Mouse (Mus musculus): ENCODE measurements at regions not wholly inside any gene's neighbourhood (a gene's known extent, or its start where the extent isn't known, plus 50 kb on each side); places are given as distances from the start of the nearest gene placed in this dataset.
"Not testable (repeated sequence)": the region's sequence is repeated elsewhere in the genome, so short reads cannot be mapped to it uniquely, and the experiment has no call there.

DNA sequence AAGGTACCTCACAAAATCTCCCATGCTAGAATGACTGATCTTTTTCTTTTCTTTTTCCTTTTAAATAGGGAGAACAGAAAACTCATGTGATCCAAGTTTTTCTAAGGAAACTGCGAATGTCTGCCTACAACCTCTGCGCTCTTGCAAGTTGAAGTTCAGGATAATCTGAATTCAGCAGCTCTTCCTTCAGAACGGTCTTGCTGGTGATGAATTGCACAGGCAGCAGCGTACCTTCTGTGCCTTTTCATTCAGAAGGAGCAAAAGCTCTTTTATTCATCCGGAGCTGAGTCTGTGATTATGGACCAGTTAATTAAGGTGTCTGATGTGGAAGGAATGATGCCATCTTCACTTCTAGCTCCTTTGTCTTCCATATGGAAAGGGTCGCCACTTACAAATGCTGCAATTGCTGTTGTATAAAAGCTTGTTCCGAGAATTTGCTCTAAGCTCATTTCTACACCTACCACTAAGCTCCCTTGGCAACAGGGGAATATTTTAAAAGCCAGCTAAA, 353.9 kb downstream of the Zpld1 start:
- H3K27ac ChIP-seq (ENCODE audit: control insufficient read depth, insufficient read depth, low read depth, low read length): no peak overlapping the region
- no peaks in the 10 kb centered on the region for H3K4me1 ChIP-seq (ENCODE audit: control insufficient read depth, insufficient read depth, low read length)
- H3K36me3 ChIP-seq (ENCODE audit: control insufficient read depth, insufficient read depth, low read length): no peaks in the 10 kb centered on the region
- no peaks in the 10 kb centered on the region for H3K27me3 ChIP-seq (ENCODE audit: control insufficient read depth, insufficient read depth, low read length)
- H3K4me3 ChIP-seq (ENCODE audit: control insufficient read depth, low read depth, low read length): no peak overlapping the region
- TF ChIP-seq POLR2A (IDR thresholded peaks at IDR 0.05; ENCODE audit: control insufficient read depth, low read depth, low read length) (no peak), CTCF (IDR thresholded peaks at IDR 0.05; ENCODE audit: control insufficient read depth, insufficient read depth, insufficient replicate concordance, low read depth, low read length) (no peak)

- Histone ChIP-seq H3K36me3 (ENCODE audit: control insufficient read depth, insufficient read depth, low read length) (no peaks in the 10 kb centered on the region), H3K4me1 (ENCODE audit: control insufficient read depth, insufficient read depth, low read length) (no peaks in the 10 kb centered on the region), H3K4me3 (ENCODE audit: control insufficient read depth, low read depth, low read length) (no peak overlapping the region), H3K27me3 (ENCODE audit: control insufficient read depth, insufficient read depth, low read length) (no peaks in the 10 kb centered on the region), H3K27ac (ENCODE audit: control insufficient read depth, insufficient read depth, low read depth, low read length) (no peak overlapping the region)
- TF ChIP-seq POLR2A (IDR thresholded peaks at IDR 0.05; ENCODE audit: control insufficient read depth, low read depth, low read length) (no peak), CTCF (IDR thresholded peaks at IDR 0.05; ENCODE audit: control insufficient read depth, insufficient read depth, insufficient replicate concordance, low read depth, low read length) (no peak)
Measured at GRCm38 (mm10) chr16:54928259-54928658, 369.5 kb downstream of the Zpld1 start.

DNA sequence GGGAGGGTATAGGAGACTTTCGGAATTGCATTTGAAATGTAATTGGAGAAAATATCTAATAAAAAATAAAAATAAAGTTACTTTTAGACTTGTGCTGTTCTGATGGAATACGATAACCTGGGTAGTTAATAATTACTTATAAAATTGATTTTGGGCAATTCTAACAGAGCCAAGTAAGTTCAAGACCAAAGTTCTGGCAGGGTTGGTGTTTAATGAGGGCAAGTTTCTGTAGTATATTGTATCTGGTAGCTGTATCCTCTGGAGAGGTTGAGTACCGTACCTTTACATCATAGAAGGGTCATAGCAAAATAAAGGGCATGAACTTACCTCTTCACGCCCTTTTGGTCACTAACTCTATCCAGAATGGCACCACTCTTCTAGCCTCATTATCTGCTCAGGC, 394.9 kb downstream of the Zpld1 start:
- no peaks in the 10 kb centered on the region for H3K36me3 ChIP-seq (ENCODE audit: control insufficient read depth, insufficient read depth, low read length)
- no peaks in the 10 kb centered on the region for H3K27me3 ChIP-seq (ENCODE audit: control insufficient read depth, insufficient read depth, low read length)
- H3K4me1 ChIP-seq (ENCODE audit: control insufficient read depth, insufficient read depth, low read length): no peaks in the 10 kb centered on the region
- no peak overlapping the region for H3K27ac ChIP-seq (ENCODE audit: control insufficient read depth, insufficient read depth, low read depth, low read length)
- TF ChIP-seq POLR2A (IDR thresholded peaks at IDR 0.05; ENCODE audit: control insufficient read depth, low read depth, low read length) (no peak), CTCF (IDR thresholded peaks at IDR 0.05; ENCODE audit: control insufficient read depth, insufficient read depth, insufficient replicate concordance, low read depth, low read length) (no peak)
- H3K4me3 ChIP-seq (ENCODE audit: control insufficient read depth, low read depth, low read length): no peak overlapping the region

- Histone ChIP-seq H3K4me1 (ENCODE audit: control insufficient read depth, insufficient read depth, low read length) (no peaks in the 10 kb centered on the region), H3K27me3 (ENCODE audit: control insufficient read depth, insufficient read depth, low read length) (no peaks in the 10 kb centered on the region), H3K27ac (ENCODE audit: control insufficient read depth, insufficient read depth, low read depth, low read length) (no peak overlapping the region), H3K4me3 (ENCODE audit: control insufficient read depth, low read depth, low read length) (no peak overlapping the region), H3K36me3 (ENCODE audit: control insufficient read depth, insufficient read depth, low read length) (no peaks in the 10 kb centered on the region)
- TF ChIP-seq CTCF (IDR thresholded peaks at IDR 0.05; ENCODE audit: control insufficient read depth, insufficient read depth, insufficient replicate concordance, low read depth, low read length) (no peak), POLR2A (IDR thresholded peaks at IDR 0.05; ENCODE audit: control insufficient read depth, low read depth, low read length) (no peak)
Measured at GRCm38 (mm10) chr16:54901461-54901860, 396.3 kb downstream of the Zpld1 start.

DNA sequence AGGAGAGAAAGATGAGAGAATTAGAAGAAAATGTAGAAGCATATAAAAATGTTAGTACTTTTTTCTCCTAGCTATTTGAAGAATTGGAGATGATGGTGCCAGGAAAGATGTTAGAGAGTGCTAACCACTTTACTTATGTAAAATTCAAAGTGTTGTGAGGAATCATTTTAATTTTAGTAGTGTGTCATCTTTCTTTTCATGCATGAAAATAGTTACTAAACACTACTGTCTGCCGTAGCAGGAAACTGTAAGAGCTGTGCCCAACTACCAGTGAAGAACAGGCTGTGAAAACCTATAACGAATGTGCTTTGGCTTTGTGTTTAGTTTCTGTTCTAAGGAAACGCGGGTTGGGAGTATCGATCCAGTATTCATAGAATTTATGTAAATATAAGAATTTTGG, 403.1 kb downstream of the Zpld1 start:
- no peak overlapping the region for H3K27ac ChIP-seq (ENCODE audit: control insufficient read depth, insufficient read depth, low read depth, low read length)
- TF ChIP-seq CTCF (IDR thresholded peaks at IDR 0.05; ENCODE audit: control insufficient read depth, insufficient read depth, insufficient replicate concordance, low read depth, low read length): no peak
- TF ChIP-seq POLR2A (IDR thresholded peaks at IDR 0.05; ENCODE audit: control insufficient read depth, low read depth, low read length): no peak
- H3K4me3 ChIP-seq (ENCODE audit: control insufficient read depth, low read depth, low read length): no peak overlapping the region
- no peaks in the 10 kb centered on the region for H3K36me3 ChIP-seq (ENCODE audit: control insufficient read depth, insufficient read depth, low read length)
- no peaks in the 10 kb centered on the region for H3K4me1 ChIP-seq (ENCODE audit: control insufficient read depth, insufficient read depth, low read length)
- H3K27me3 ChIP-seq (ENCODE audit: control insufficient read depth, insufficient read depth, low read length): no peaks in the 10 kb centered on the region

DNA sequence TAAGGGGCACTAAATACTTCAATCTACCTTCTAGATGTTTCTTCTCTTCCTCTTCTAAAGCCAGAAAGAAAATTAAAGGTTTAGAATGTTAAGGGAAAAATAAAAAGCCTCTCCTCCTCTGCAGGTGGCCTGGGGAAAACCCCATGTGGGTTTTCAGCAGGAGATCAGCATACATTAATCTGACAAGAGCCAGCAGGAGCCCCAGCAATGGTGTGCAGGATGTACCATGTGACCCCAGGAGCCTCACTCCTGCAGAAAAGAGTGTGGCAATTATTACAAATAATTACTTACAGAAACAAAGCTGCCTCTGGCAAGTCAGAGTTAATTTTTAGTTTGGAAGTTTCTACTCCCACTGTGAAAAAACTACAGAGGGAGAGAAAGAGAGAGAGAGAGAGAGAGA, 440.4 kb downstream of the Zpld1 start:
- Histone ChIP-seq H3K4me1 (ENCODE audit: control insufficient read depth, insufficient read depth, low read length) (no peaks in the 10 kb centered on the region), H3K27me3 (ENCODE audit: control insufficient read depth, insufficient read depth, low read length) (no peaks in the 10 kb centered on the region), H3K36me3 (ENCODE audit: control insufficient read depth, insufficient read depth, low read length) (no peaks in the 10 kb centered on the region), H3K27ac (ENCODE audit: control insufficient read depth, insufficient read depth, low read depth, low read length) (no peak overlapping the region), H3K4me3 (ENCODE audit: control insufficient read depth, low read depth, low read length) (no peak overlapping the region)
- TF ChIP-seq CTCF (IDR thresholded peaks at IDR 0.05; ENCODE audit: control insufficient read depth, insufficient read depth, insufficient replicate concordance, low read depth, low read length): no peak
- no peak for TF ChIP-seq POLR2A (IDR thresholded peaks at IDR 0.05; ENCODE audit: control insufficient read depth, low read depth, low read length)

GRCm38 (mm10) chr16:54842996-54843395, 454.8 kb downstream of the Zpld1 start:
- not testable (repeated sequence) for H3K27ac ChIP-seq (ENCODE audit: control insufficient read depth, insufficient read depth, low read depth, low read length); H3K4me3 ChIP-seq (ENCODE audit: control insufficient read depth, low read depth, low read length)

More at GRCm38 (mm10) chr16:54842996-54843395, 454.8 kb downstream of the Zpld1 start:
- not testable (repeated sequence) for H3K27me3 ChIP-seq (ENCODE audit: control insufficient read depth, insufficient read depth, low read length); H3K36me3 ChIP-seq (ENCODE audit: control insufficient read depth, insufficient read depth, low read length); H3K4me1 ChIP-seq (ENCODE audit: control insufficient read depth, insufficient read depth, low read length)

Data from testis, adult 2 months (tissue).